Mouse (Mus musculus) common myeloid progenitor, adult 5-6 weeks (primary cell): Measurements from ENCODE around the gene Bcl2l12. TPM values are rescaled to one million over a fixed set of nuclear protein-coding genes. Genes with fewer than 3 reads are reported as not detected.
A peak's percentile ranks its signal among the peaks of the same experiment; 100 is the strongest.

ENCODE experiments used
- ATAC-seq: replicated peaks from 2 replicates; pipeline ENCODE4 v1.8.0; 2016; ENCODE audit warnings: low read depth, mild to moderate bottlenecking, moderate TSS enrichment, inconsistent platforms; ENCODE audit not compliant: poor library complexity, severe bottlenecking
- total RNA-seq: library from RNA; stranded (forward); fragments of 200-1000, 187-1606 nt; gene quantifications from 2 replicates; pipeline ENCODE4 v1.2.3, GENCODE M21; 2017

The Bcl2l12 gene
- total RNA-seq, 1 experiment from 2014 or later = 29.5 TPM

- peak; percentile 22; the same call in 1 of the 2 replicates for ATAC-seq
These were observed 35.7 kb downstream of the Bcl2l12 start for GRCm38 (mm10) chr7:44962831-44963230.

GRCm38 (mm10) chr7:44962337-44962736, 36.2 kb downstream of the Bcl2l12 start:
- ATAC-seq = no peak

GRCm38 (mm10) chr7:44960512-44960910, 38.0 kb downstream of the Bcl2l12 start:
- no peak for ATAC-seq

GRCm38 (mm10) chr7:44959874-44960511, 38.5 kb downstream of the Bcl2l12 start:
- ATAC-seq = no peak

GRCm38 (mm10) chr7:44959281-44959680, 39.2 kb downstream of the Bcl2l12 start:
- ATAC-seq = no peak

GRCm38 (mm10) chr7:44958208-44958607, 40.3 kb downstream of the Bcl2l12 start:
- peak; percentile 46; the same call in 1 of the 2 replicates for ATAC-seq

GRCm38 (mm10) chr7:44957183-44957835, 41.2 kb downstream of the Bcl2l12 start:
- ATAC-seq = no peak

GRCm38 (mm10) chr7:44956266-44956665, 42.2 kb downstream of the Bcl2l12 start:
- ATAC-seq = no peak

- no peak for ATAC-seq
These were observed 42.9 kb downstream of the Bcl2l12 start for GRCm38 (mm10) chr7:44955628-44956027.

- no peak for ATAC-seq
These were observed 44.2 kb downstream of the Bcl2l12 start for GRCm38 (mm10) chr7:44954091-44954885.

- no peak for ATAC-seq
These were observed 45.0 kb downstream of the Bcl2l12 start for GRCm38 (mm10) chr7:44953561-44953960.

GRCm38 (mm10) chr7:44952611-44953306, 45.8 kb downstream of the Bcl2l12 start:
- ATAC-seq = peak; percentile 89

GRCm38 (mm10) chr7:44951960-44952359, 46.6 kb downstream of the Bcl2l12 start:
- ATAC-seq = peak; percentile 70

GRCm38 (mm10) chr7:44949922-44950321, 48.6 kb downstream of the Bcl2l12 start:
- no peak for ATAC-seq

- no peak for ATAC-seq
These were observed 55.6 kb downstream of the Bcl2l12 start, which contains the start of gene Tsks for GRCm38 (mm10) chr7:44942904-44943303. Tsks (plus strand) TSS chr7:44943204.

Other genes starting within 250 kb of the Bcl2l12 start
- 2.0 and 3.0 TPM in 2 replicates for gene Zfp473, start 247.7 kb downstream of the Bcl2l12 start, total RNA-seq
- 130 and 136 TPM in 2 replicates for gene Nup62, start 182.6 kb downstream of the Bcl2l12 start, total RNA-seq
- 0.55 and 0.73 TPM in 2 replicates for gene Il4i1, start 182.3 kb downstream of the Bcl2l12 start, total RNA-seq
- gene Atf5, start 182.1 kb downstream of the Bcl2l12 start, total RNA-seq = 2.1 and 2.7 TPM in 2 replicates
- gene Akt1s1, start 149.7 kb downstream of the Bcl2l12 start, total RNA-seq = 19.7 and 29.0 TPM in 2 replicates
- gene Tbc1d17, start 149.6 kb downstream of the Bcl2l12 start, total RNA-seq = 21.0 and 32.4 TPM in 2 replicates
- 16.6 and 26.5 TPM in 2 replicates for gene Pnkp, start 141.6 kb downstream of the Bcl2l12 start, total RNA-seq
- 31.7 and 39.4 TPM in 2 replicates for gene Ptov1, start 128.9 kb downstream of the Bcl2l12 start, total RNA-seq
- gene Med25, start 106.0 kb downstream of the Bcl2l12 start, total RNA-seq = 12.3 and 13.3 TPM in 2 replicates
- 14.7 and 28.1 TPM in 2 replicates for gene Fuz, start 102.6 kb downstream of the Bcl2l12 start, total RNA-seq
- gene Ap2a1, start 69.2 kb downstream of the Bcl2l12 start, total RNA-seq = 22.4 and 31.1 TPM in 2 replicates
- not detected in 2 replicates for gene Tsks, start 55.5 kb downstream of the Bcl2l12 start, total RNA-seq
- 0.23 and 1.2 TPM in 2 replicates for gene Cpt1c, start 23.9 kb downstream of the Bcl2l12 start, total RNA-seq
- 143 and 170 TPM in 2 replicates for gene Prmt1, start 12.1 kb downstream of the Bcl2l12 start, total RNA-seq
- 92.9 and 129 TPM in 2 replicates for gene Irf3, start 1.1 kb downstream of the Bcl2l12 start, total RNA-seq
- gene Scaf1, start 17.7 kb upstream of the Bcl2l12 start, total RNA-seq = 9.6 and 17.0 TPM in 2 replicates
- 1.1 TPM in 1 of 2 replicates, not detected in the other for gene Rras, start 19.2 kb upstream of the Bcl2l12 start, total RNA-seq
- 2.2 and 7.5 TPM in 2 replicates for gene Prr12, start 54.2 kb upstream of the Bcl2l12 start, total RNA-seq
- 66.0 and 71.2 TPM in 2 replicates for gene Nosip, start 63.7 kb upstream of the Bcl2l12 start, total RNA-seq
- gene Prrg2, start 64.0 kb upstream of the Bcl2l12 start, total RNA-seq = 3.4 and 3.8 TPM in 2 replicates
- gene Rcn3, start 93.5 kb upstream of the Bcl2l12 start, total RNA-seq = 23.2 and 37.1 TPM in 2 replicates
- 4.0 and 4.7 TPM in 2 replicates for gene Fcgrt, start 105.1 kb upstream of the Bcl2l12 start, total RNA-seq
- gene Rps11, start 125.7 kb upstream of the Bcl2l12 start, total RNA-seq = 1,473 and 1,910 TPM in 2 replicates
- 3,242 and 3,932 TPM in 2 replicates for gene Rpl13a, start 130.0 kb upstream of the Bcl2l12 start, total RNA-seq
- not detected in 2 replicates for gene Gm45713, start 137.5 kb upstream of the Bcl2l12 start, total RNA-seq
- 5.8 and 13.0 TPM in 2 replicates for gene Flt3l, start 137.7 kb upstream of the Bcl2l12 start, total RNA-seq
- gene Pih1d1, start 155.6 kb upstream of the Bcl2l12 start, total RNA-seq = 35.2 and 59.8 TPM in 2 replicates
- 32.2 and 37.9 TPM in 2 replicates for gene Aldh16a1, start 155.9 kb upstream of the Bcl2l12 start, total RNA-seq
- not detected in 2 replicates for gene Slc17a7, start 165.2 kb upstream of the Bcl2l12 start, total RNA-seq
- not detected in 2 replicates for gene Gfy, start 180.9 kb upstream of the Bcl2l12 start, total RNA-seq
- gene Pth2, start 182.3 kb upstream of the Bcl2l12 start, total RNA-seq = not detected in 2 replicates
- gene Ccdc155, start 206.2 kb upstream of the Bcl2l12 start, total RNA-seq = 0.18 and 2.0 TPM in 2 replicates
- 6.7 and 17.4 TPM in 2 replicates for gene Dkkl1, start 213.4 kb upstream of the Bcl2l12 start, total RNA-seq
- 0.55 and 0.87 TPM in 2 replicates for gene Tead2, start 217.0 kb upstream of the Bcl2l12 start, total RNA-seq
- gene Cd37, start 240.4 kb upstream of the Bcl2l12 start, total RNA-seq = 28.9 and 41.4 TPM in 2 replicates
- gene Slc6a16, start 242.4 kb upstream of the Bcl2l12 start, total RNA-seq = not detected in 2 replicates